Mouse (Mus musculus): ENCODE data around the gene Rasl10a. TPM values are rescaled to one million over a fixed set of nuclear protein-coding genes. Genes with fewer than 3 reads are reported as not detected.

Rasl10a gene
- polyA plus RNA-seq, 1 experiment from 2014 or later: 0.70 TPM

- Histone ChIP-seq H3K36me3 (peaks cover 75% of the 10 kb centered on the region), H3K4me1 (peaks cover 20% of the 10 kb centered on the region), H3K27me3 (replicated peaks) (no peaks in the 10 kb centered on the region), H3K9ac (no peak overlapping the region), H3K4me3 (no peak overlapping the region), H3K4me2 (no peak overlapping the region), H3K9me3 (no peaks in the 10 kb centered on the region), H3K27ac (replicated peaks) (no peak overlapping the region)
- ATAC-seq (ENCODE audit: extremely low read depth, insufficient number of reproducible peaks, low FRiP score, low TSS enrichment): no peak
- 44% methylated on average over 2 of the region's 2 CpGs for WGBS
Observed at GRCm38 (mm10) chr11:5091706-5092105, 33.8 kb downstream of the Rasl10a start.

- Histone ChIP-seq H3K4me1 (peaks cover 36% of the 10 kb centered on the region), H3K36me3 (peaks cover 35% of the 10 kb centered on the region), H3K4me2 (peak overlapping the region; percentile 87), H3K27me3 (replicated peaks) (no peaks in the 10 kb centered on the region), H3K9me3 (no peaks in the 10 kb centered on the region), H3K9ac (peak overlapping the region; percentile 48), H3K27ac (replicated peaks) (no peak overlapping the region), H3K4me3 (no peak overlapping the region)
- ATAC-seq (ENCODE audit: extremely low read depth, insufficient number of reproducible peaks, low FRiP score, low TSS enrichment): no peak
- WGBS: 71% methylated on average over 5 of the region's 5 CpGs
Observed at GRCm38 (mm10) chr11:5095877-5096276, 37.9 kb downstream of the Rasl10a start.

- Histone ChIP-seq H3K4me1 (peaks cover 42% of the 10 kb centered on the region), H3K9me3 (no peaks in the 10 kb centered on the region), H3K36me3 (peaks cover 29% of the 10 kb centered on the region), H3K4me3 (peak overlapping the region; percentile 100), H3K9ac (peak overlapping the region; percentile 100), H3K27ac (replicated peaks) (no peak overlapping the region), H3K4me2 (peak overlapping the region; percentile 87), H3K27me3 (replicated peaks) (no peaks in the 10 kb centered on the region)
- no peak for ATAC-seq (ENCODE audit: extremely low read depth, insufficient number of reproducible peaks, low FRiP score, low TSS enrichment)
- WGBS: 58% methylated on average over 8 of the region's 8 CpGs
Observed at GRCm38 (mm10) chr11:5096480-5097020, 38.6 kb downstream of the Rasl10a start.

GRCm38 (mm10) chr11:5098035-5098735 lies 40.3 kb downstream of the Rasl10a start:
- peak overlapping the region; percentile 87 for H3K4me2 ChIP-seq
- ATAC-seq (ENCODE audit: extremely low read depth, insufficient number of reproducible peaks, low FRiP score, low TSS enrichment): no peak; the same call in 1 of the 2 replicates
- H3K36me3 ChIP-seq: peaks cover 20% of the 10 kb centered on the region
- H3K4me1 ChIP-seq: peaks cover 42% of the 10 kb centered on the region
- peak overlapping the region; percentile 100 for H3K9ac ChIP-seq
- peak overlapping the region; percentile 100 for H3K4me3 ChIP-seq
- H3K9me3 ChIP-seq: no peaks in the 10 kb centered on the region
- no peaks in the 10 kb centered on the region for H3K27me3 ChIP-seq (replicated peaks)
- peak overlapping the region; percentile 98 for H3K27ac ChIP-seq (replicated peaks)
- under 1% methylated on average over 44 of the region's 44 CpGs for WGBS

GRCm38 (mm10) chr11:5098736-5099542 lies 41.0 kb downstream of the Rasl10a start, which contains the start of the genes Rhbdd3 and Ewsr1:
TSS of gene Rhbdd3 (plus strand) at chr11:5098926.
TSS of gene Ewsr1 (minus strand) at chr11:5099266.
- H3K27ac ChIP-seq (replicated peaks): peak within 1 kb of the TSS; percentile 98
- H3K36me3 ChIP-seq: peaks cover 21% of the 10 kb centered on the region
- under 1% methylated on average over 92 of the region's 92 CpGs for WGBS
- peak within 1 kb of the TSS; percentile 90 for H3K4me2 ChIP-seq
- H3K4me3 ChIP-seq: peak within 1 kb of the TSS; percentile 100
- peak within 1 kb of the TSS; percentile 100 for H3K9ac ChIP-seq
- no peaks in the 10 kb centered on the region for H3K9me3 ChIP-seq
- peak; percentile 81 for ATAC-seq (ENCODE audit: extremely low read depth, insufficient number of reproducible peaks, low FRiP score, low TSS enrichment)
- H3K4me1 ChIP-seq: peaks cover 40% of the 10 kb centered on the region
- H3K27me3 ChIP-seq (replicated peaks): no peaks in the 10 kb centered on the region

GRCm38 (mm10) chr11:5099576-5100183 lies 41.8 kb downstream of the Rasl10a start:
- H3K4me1 ChIP-seq: peaks cover 35% of the 10 kb centered on the region
- H3K27ac ChIP-seq (replicated peaks): peak overlapping the region; percentile 98
- H3K9ac ChIP-seq: peak overlapping the region; percentile 100
- peak overlapping the region; percentile 90 for H3K4me2 ChIP-seq
- peaks cover 24% of the 10 kb centered on the region for H3K36me3 ChIP-seq
- peak overlapping the region; percentile 100 for H3K4me3 ChIP-seq
- under 1% methylated on average over 31 of the region's 31 CpGs for WGBS
- peak; percentile 70 for ATAC-seq (ENCODE audit: extremely low read depth, insufficient number of reproducible peaks, low FRiP score, low TSS enrichment)
- no peaks in the 10 kb centered on the region for H3K9me3 ChIP-seq
- H3K27me3 ChIP-seq (replicated peaks): no peaks in the 10 kb centered on the region

GRCm38 (mm10) chr11:5100283-5100682 lies 42.4 kb downstream of the Rasl10a start:
- Histone ChIP-seq H3K4me1 (peaks cover 34% of the 10 kb centered on the region), H3K9ac (peak overlapping the region; percentile 100), H3K27me3 (replicated peaks) (no peaks in the 10 kb centered on the region), H3K4me2 (peak overlapping the region; percentile 90), H3K9me3 (no peaks in the 10 kb centered on the region), H3K27ac (replicated peaks) (peak overlapping the region; percentile 98), H3K4me3 (peak overlapping the region; percentile 100), H3K36me3 (peaks cover 26% of the 10 kb centered on the region)
- 3% methylated on average over 7 of the region's 7 CpGs for WGBS
- ATAC-seq (ENCODE audit: extremely low read depth, insufficient number of reproducible peaks, low FRiP score, low TSS enrichment): no peak

GRCm38 (mm10) chr11:5100801-5101200 lies 42.9 kb downstream of the Rasl10a start:
- Histone ChIP-seq H3K4me1 (peaks cover 30% of the 10 kb centered on the region), H3K4me2 (peak overlapping the region; percentile 90), H3K9ac (peak overlapping the region; percentile 100), H3K27me3 (replicated peaks) (no peaks in the 10 kb centered on the region), H3K4me3 (peak overlapping the region; percentile 100), H3K36me3 (peaks cover 26% of the 10 kb centered on the region), H3K9me3 (no peaks in the 10 kb centered on the region), H3K27ac (replicated peaks) (no peak overlapping the region)
- no peak for ATAC-seq (ENCODE audit: extremely low read depth, insufficient number of reproducible peaks, low FRiP score, low TSS enrichment)
- 63% methylated on average over 5 of the region's 5 CpGs for WGBS

GRCm38 (mm10) chr11:5101641-5102040 lies 43.7 kb downstream of the Rasl10a start:
- no peak overlapping the region for H3K9ac ChIP-seq
- WGBS: 86% methylated on average over 6 of the region's 6 CpGs
- no peaks in the 10 kb centered on the region for H3K9me3 ChIP-seq
- no peaks in the 10 kb centered on the region for H3K27me3 ChIP-seq (replicated peaks)
- peaks cover 22% of the 10 kb centered on the region for H3K4me1 ChIP-seq
- H3K36me3 ChIP-seq: peaks cover 29% of the 10 kb centered on the region
- no peak overlapping the region for H3K4me2 ChIP-seq
- no peak overlapping the region for H3K4me3 ChIP-seq
- H3K27ac ChIP-seq (replicated peaks): no peak overlapping the region
- no peak for ATAC-seq (ENCODE audit: extremely low read depth, insufficient number of reproducible peaks, low FRiP score, low TSS enrichment)

GRCm38 (mm10) chr11:5102384-5102783 lies 44.5 kb downstream of the Rasl10a start:
- ATAC-seq (ENCODE audit: extremely low read depth, insufficient number of reproducible peaks, low FRiP score, low TSS enrichment): no peak

GRCm38 (mm10) chr11:5103986-5104509 lies 46.1 kb downstream of the Rasl10a start:
- no peak overlapping the region for H3K4me2 ChIP-seq
- H3K27ac ChIP-seq (replicated peaks): no peak overlapping the region
- H3K9me3 ChIP-seq: no peaks in the 10 kb centered on the region
- WGBS: 98% methylated on average over 4 of the region's 4 CpGs
- peaks cover 29% of the 10 kb centered on the region for H3K36me3 ChIP-seq
- no peaks in the 10 kb centered on the region for H3K27me3 ChIP-seq (replicated peaks)
- no peak overlapping the region for H3K9ac ChIP-seq
- ATAC-seq (ENCODE audit: extremely low read depth, insufficient number of reproducible peaks, low FRiP score, low TSS enrichment): no peak
- H3K4me1 ChIP-seq: peaks cover 13% of the 10 kb centered on the region
- H3K4me3 ChIP-seq: no peak overlapping the region

More at GRCm38 (mm10) chr11:5102384-5102783, 44.5 kb downstream of the Rasl10a start:
- Histone ChIP-seq H3K36me3 (peaks cover 29% of the 10 kb centered on the region), H3K4me1 (peaks cover 14% of the 10 kb centered on the region), H3K27ac (replicated peaks) (no peak overlapping the region), H3K4me2 (no peak overlapping the region), H3K4me3 (no peak overlapping the region), H3K27me3 (replicated peaks) (no peaks in the 10 kb centered on the region), H3K9me3 (no peaks in the 10 kb centered on the region), H3K9ac (no peak overlapping the region)
- 66% methylated on average over 7 of the region's 7 CpGs for WGBS
